Mouse (Mus musculus) left cerebral cortex, postnatal 4 days (tissue): ENCODE results near the gene Ccdc184. TPM values are rescaled to one million over a fixed set of nuclear protein-coding genes. Genes with fewer than 3 reads are reported as not detected.

Experiments used
- DNase-seq: peaks from one replicate; pipeline ENCODE4 v3.0.0-alpha.2; 2022
- intact Hi-C: fragments of 180-260 bp; cut with DNase I; formaldehyde crosslinking; loops from one replicate; pipeline ENCODE4 v1.15.1; 2025
- total RNA-seq, 2 experiments: library from RNA; stranded (reverse); gene quantifications; 2 replicates each; pipeline ENCODE4 v1.2.3; 2021

The Ccdc184 gene
- total RNA-seq, 2 experiments from 2014 or later = 45.6 to 51.6 TPM

DNA sequence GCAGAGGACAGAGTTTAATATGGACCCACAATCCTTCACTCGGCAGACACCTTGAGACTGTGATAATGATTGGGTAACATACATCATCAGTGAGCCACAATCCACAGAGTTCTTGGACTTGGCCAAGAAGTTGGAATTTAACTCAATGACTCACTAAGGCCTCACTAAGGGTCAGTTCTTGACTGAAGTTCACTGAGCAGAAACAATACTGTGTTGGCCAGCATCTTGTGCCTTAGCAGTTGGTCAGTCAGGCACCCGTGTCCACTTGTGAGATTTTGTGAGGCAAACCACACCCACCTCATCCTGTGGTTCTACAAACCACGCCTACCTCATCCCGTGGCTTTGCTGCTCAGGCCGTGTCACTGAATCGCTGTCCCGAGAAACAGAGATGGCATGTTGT, 42.7 kb downstream of the Ccdc184 start:
- intact Hi-C loops = no loop called here
- no peak for DNase-seq

DNA sequence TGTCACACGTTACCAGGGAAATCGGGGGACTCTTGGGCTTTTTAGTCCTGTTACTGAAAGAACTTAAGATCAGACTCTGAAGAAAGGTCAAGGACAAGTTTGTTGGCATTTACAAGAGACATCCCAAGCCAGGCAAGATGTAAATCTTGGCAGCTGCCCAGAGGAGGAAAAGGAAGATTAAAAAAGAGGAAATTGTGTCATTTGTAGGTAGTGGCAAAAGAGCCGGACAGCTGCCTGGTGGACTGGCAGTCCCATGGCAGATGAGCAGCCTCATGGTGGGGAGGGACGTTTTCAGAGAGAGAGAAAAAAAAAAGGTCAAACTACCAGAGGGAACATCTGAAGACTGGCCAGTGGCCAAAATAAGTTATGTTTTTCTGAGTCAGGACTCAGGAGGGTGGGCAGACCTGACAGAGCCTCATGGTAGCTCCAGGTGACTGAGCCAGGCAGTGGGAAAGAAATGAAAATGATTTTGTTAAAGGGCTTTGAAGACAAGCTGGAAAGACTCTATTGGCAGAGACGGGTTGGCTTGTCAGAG, 46.4 kb downstream of the Ccdc184 start:
- intact Hi-C loops = no loop called here
- no peak for DNase-seq

DNA sequence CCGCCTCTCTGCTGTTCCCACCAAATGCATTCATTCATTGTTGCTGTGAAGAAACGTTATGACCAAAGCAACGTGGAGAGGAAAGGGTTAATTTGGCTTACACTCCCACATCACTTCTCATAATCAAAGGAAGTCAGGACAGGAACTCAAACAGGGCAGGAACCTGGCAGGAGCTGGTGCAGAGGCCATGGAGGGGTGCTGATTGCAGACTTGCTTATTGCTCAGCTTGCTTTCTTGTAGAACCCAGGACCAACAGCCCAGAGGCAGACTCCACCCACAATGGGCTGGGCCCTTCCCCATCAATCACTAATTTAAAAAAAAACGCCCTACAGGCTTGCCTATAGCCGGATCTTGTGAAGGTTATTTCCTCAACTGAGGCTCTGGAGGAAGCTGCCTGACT, 47.2 kb downstream of the Ccdc184 start:
- DNase-seq = no peak
- intact Hi-C loops = no loop called here

Other genes starting within 250 kb of the Ccdc184 start
- 10 to 100 TPM; 18.0 to 20.1 TPM for gene Tmem106c, start 203.0 kb upstream of the Ccdc184 start, total RNA-seq
- 1 to 10 TPM; 2.5 to 5.4 TPM for gene Col2a1, start 162.5 kb upstream of the Ccdc184 start, total RNA-seq
- 100 to 1,000 TPM; 156 to 177 TPM for gene Pfkm, start 74.6 kb upstream of the Ccdc184 start, total RNA-seq
- gene Senp1, start 73.4 kb upstream of the Ccdc184 start, total RNA-seq = 10 to 100 TPM; 20.2 to 20.6 TPM
- 10 to 100 TPM; 28.3 to 35.0 TPM for gene Asb8, start 1.5 kb upstream of the Ccdc184 start, total RNA-seq
- gene Olfr288, start 28.4 kb downstream of the Ccdc184 start, total RNA-seq = under 1 TPM in 1 of 2 experiments, not detected in 1; 0.18 TPM
- gene Gm44579, start 53.8 kb downstream of the Ccdc184 start, total RNA-seq = not detected
- gene Olfr287, start 53.9 kb downstream of the Ccdc184 start, total RNA-seq = under 1 TPM in 1 of 2 experiments, not detected in 1; 0.20 TPM
- not detected for gene Olfr286, start 67.3 kb downstream of the Ccdc184 start, total RNA-seq
- gene H1fnt, start 90.1 kb downstream of the Ccdc184 start, total RNA-seq = not detected
- 10 to 100 TPM; 11.8 to 13.4 TPM for gene Zfp641, start 129.0 kb downstream of the Ccdc184 start, total RNA-seq
- gene Olfr285, start 150.2 kb downstream of the Ccdc184 start, total RNA-seq = not detected
- gene Olfr284, start 173.8 kb downstream of the Ccdc184 start, total RNA-seq = not detected
- gene Olfr283, start 213.8 kb downstream of the Ccdc184 start, total RNA-seq = not detected